Mouse (Mus musculus): ENCODE data around the gene Vwce. TPM values are rescaled to one million over a fixed set of nuclear protein-coding genes. Genes with fewer than 3 reads are reported as not detected.

Gene Vwce
- 0.19 and 0.26 TPM in 2 replicates for polyA plus RNA-seq (2014; fragmentation: Nextera tagmentation; extraction: Ambion mirVana)

- H3K4me3 ChIP-seq (ENCODE audit: low read depth, low read length), result peak within 1 kb of the TSS; percentile 35
- H3K9ac ChIP-seq (ENCODE audit: low read length), result peak within 1 kb of the TSS; percentile 60
- peaks cover 12% of the 10 kb centered on the region for H3K36me3 ChIP-seq (ENCODE audit: control insufficient read depth, insufficient read depth, low read length)
- peak within 1 kb of the TSS; percentile 84 for H3K4me2 ChIP-seq (ENCODE audit: low read length)
- H3K9me3 ChIP-seq (replicated peaks; ENCODE audit: control insufficient read depth, low read length), result no peaks in the 10 kb centered on the region
- H3K27ac ChIP-seq (ENCODE audit: low read depth, low read length), result no peak within 1 kb of the TSS
- ATAC-seq (peak; percentile 83), DNase-seq (ENCODE audit: low spot score) (peak; percentile 57)
- 2% methylated on average over 32 of the region's 32 CpGs for WGBS
- peaks cover 11% of the 10 kb centered on the region; the same call in 1 of the 2 replicates for H3K4me1 ChIP-seq (ENCODE audit: control insufficient read depth, insufficient read depth, low read length)
- H3K27me3 ChIP-seq (replicated peaks; ENCODE audit: control insufficient read depth, insufficient read depth, low read length), result no peaks in the 10 kb centered on the region
Measured at GRCm38 (mm10) chr19:10634106-10634871, at the start of gene Vwce. Gene Vwce (plus strand): TSS chr19:10634213.

GRCm38 (mm10) chr19:10585112-10585511 is 48.9 kb upstream of the Vwce start:
- H3K27me3 ChIP-seq (replicated peaks; ENCODE audit: control insufficient read depth, insufficient read depth, low read length), result no peaks in the 10 kb centered on the region
- no peak overlapping the region for H3K9ac ChIP-seq (ENCODE audit: low read length)
- no peak for DNase-seq (ENCODE audit: low spot score)
- peaks cover 9% of the 10 kb centered on the region for H3K36me3 ChIP-seq (ENCODE audit: control insufficient read depth, insufficient read depth, low read length)
- WGBS, result 92% methylated on average over 8 of the region's 8 CpGs
- H3K4me3 ChIP-seq (ENCODE audit: low read depth, low read length), result no peak overlapping the region
- H3K27ac ChIP-seq (ENCODE audit: low read depth, low read length), result no peak overlapping the region
- H3K4me2 ChIP-seq (ENCODE audit: low read length), result no peak overlapping the region
- ATAC-seq, result no peak
- no peaks in the 10 kb centered on the region for H3K4me1 ChIP-seq (ENCODE audit: control insufficient read depth, insufficient read depth, low read length)
- no peaks in the 10 kb centered on the region for H3K9me3 ChIP-seq (replicated peaks; ENCODE audit: control insufficient read depth, low read length)

- Histone ChIP-seq H3K4me2 (ENCODE audit: low read length) (no peak overlapping the region), H3K4me1 (ENCODE audit: control insufficient read depth, insufficient read depth, low read length) (no peaks in the 10 kb centered on the region), H3K9ac (ENCODE audit: low read length) (no peak overlapping the region), H3K9me3 (replicated peaks; ENCODE audit: control insufficient read depth, low read length) (no peaks in the 10 kb centered on the region), H3K4me3 (ENCODE audit: low read depth, low read length) (no peak overlapping the region), H3K36me3 (ENCODE audit: control insufficient read depth, insufficient read depth, low read length) (peaks cover 7% of the 10 kb centered on the region), H3K27ac (ENCODE audit: low read depth, low read length) (no peak overlapping the region), H3K27me3 (replicated peaks; ENCODE audit: control insufficient read depth, insufficient read depth, low read length) (no peaks in the 10 kb centered on the region)
- ATAC-seq (no peak), DNase-seq (ENCODE audit: low spot score) (no peak)
- WGBS, result 89% methylated on average over 8 of the region's 8 CpGs
Measured at GRCm38 (mm10) chr19:10587231-10587630, 46.8 kb upstream of the Vwce start.

GRCm38 (mm10) chr19:10589127-10589857 is 44.7 kb upstream of the Vwce start:
- Histone ChIP-seq H3K9me3 (replicated peaks; ENCODE audit: control insufficient read depth, low read length) (no peaks in the 10 kb centered on the region), H3K4me1 (ENCODE audit: control insufficient read depth, insufficient read depth, low read length) (no peaks in the 10 kb centered on the region), H3K4me3 (ENCODE audit: low read depth, low read length) (no peak overlapping the region), H3K36me3 (ENCODE audit: control insufficient read depth, insufficient read depth, low read length) (peaks cover 17% of the 10 kb centered on the region), H3K4me2 (ENCODE audit: low read length) (no peak overlapping the region), H3K27me3 (replicated peaks; ENCODE audit: control insufficient read depth, insufficient read depth, low read length) (no peaks in the 10 kb centered on the region), H3K27ac (ENCODE audit: low read depth, low read length) (no peak overlapping the region), H3K9ac (ENCODE audit: low read length) (no peak overlapping the region)
- no peak for DNase-seq (ENCODE audit: low spot score)
- 75% methylated on average over 5 of the region's 5 CpGs for WGBS
- no peak for ATAC-seq

- DNase-seq (ENCODE audit: low spot score) (no peak), ATAC-seq (no peak)
- Histone ChIP-seq H3K4me3 (ENCODE audit: low read depth, low read length) (no peak overlapping the region), H3K27me3 (replicated peaks; ENCODE audit: control insufficient read depth, insufficient read depth, low read length) (no peaks in the 10 kb centered on the region), H3K4me1 (ENCODE audit: control insufficient read depth, insufficient read depth, low read length) (no peaks in the 10 kb centered on the region), H3K4me2 (ENCODE audit: low read length) (no peak overlapping the region), H3K9ac (ENCODE audit: low read length) (no peak overlapping the region), H3K27ac (ENCODE audit: low read depth, low read length) (no peak overlapping the region), H3K36me3 (ENCODE audit: control insufficient read depth, insufficient read depth, low read length) (peaks cover 25% of the 10 kb centered on the region), H3K9me3 (replicated peaks; ENCODE audit: control insufficient read depth, low read length) (no peaks in the 10 kb centered on the region)
- 69% methylated on average over 3 of the region's 3 CpGs for WGBS
Measured at GRCm38 (mm10) chr19:10590301-10590700, 43.7 kb upstream of the Vwce start.

- DNase-seq (ENCODE audit: low spot score) (no peak), ATAC-seq (no peak)
- 96% methylated on average over 6 of the region's 6 CpGs for WGBS
- Histone ChIP-seq H3K36me3 (ENCODE audit: control insufficient read depth, insufficient read depth, low read length) (peaks cover 33% of the 10 kb centered on the region), H3K9me3 (replicated peaks; ENCODE audit: control insufficient read depth, low read length) (no peaks in the 10 kb centered on the region), H3K27ac (ENCODE audit: low read depth, low read length) (no peak overlapping the region), H3K4me3 (ENCODE audit: low read depth, low read length) (no peak overlapping the region), H3K4me2 (ENCODE audit: low read length) (no peak overlapping the region), H3K9ac (ENCODE audit: low read length) (no peak overlapping the region), H3K27me3 (replicated peaks; ENCODE audit: control insufficient read depth, insufficient read depth, low read length) (no peaks in the 10 kb centered on the region), H3K4me1 (ENCODE audit: control insufficient read depth, insufficient read depth, low read length) (no peaks in the 10 kb centered on the region)
Measured at GRCm38 (mm10) chr19:10591659-10592377, 42.2 kb upstream of the Vwce start.

- no peak for ATAC-seq
- H3K4me1 ChIP-seq (ENCODE audit: control insufficient read depth, insufficient read depth, low read length), result peaks cover 7% of the 10 kb centered on the region; the same call in 1 of the 2 replicates
- no peak overlapping the region for H3K4me3 ChIP-seq (ENCODE audit: low read depth, low read length)
- H3K9ac ChIP-seq (ENCODE audit: low read length), result no peak overlapping the region
- no peaks in the 10 kb centered on the region for H3K27me3 ChIP-seq (replicated peaks; ENCODE audit: control insufficient read depth, insufficient read depth, low read length)
- H3K36me3 ChIP-seq (ENCODE audit: control insufficient read depth, insufficient read depth, low read length), result peaks cover 30% of the 10 kb centered on the region
- DNase-seq (ENCODE audit: low spot score), result no peak
- 38% methylated on average over 3 of the region's 3 CpGs for WGBS
- H3K4me2 ChIP-seq (ENCODE audit: low read length), result no peak overlapping the region
- no peaks in the 10 kb centered on the region for H3K9me3 ChIP-seq (replicated peaks; ENCODE audit: control insufficient read depth, low read length)
- no peak overlapping the region for H3K27ac ChIP-seq (ENCODE audit: low read depth, low read length)
Measured at GRCm38 (mm10) chr19:10598188-10598587, 35.8 kb upstream of the Vwce start.

GRCm38 (mm10) chr19:10599648-10600047 is 34.4 kb upstream of the Vwce start:
- DNase-seq (ENCODE audit: low spot score) (no peak), ATAC-seq (no peak)
- Histone ChIP-seq H3K36me3 (ENCODE audit: control insufficient read depth, insufficient read depth, low read length) (peaks cover 18% of the 10 kb centered on the region), H3K27ac (ENCODE audit: low read depth, low read length) (no peak overlapping the region), H3K4me3 (ENCODE audit: low read depth, low read length) (no peak overlapping the region), H3K27me3 (replicated peaks; ENCODE audit: control insufficient read depth, insufficient read depth, low read length) (no peaks in the 10 kb centered on the region), H3K9me3 (replicated peaks; ENCODE audit: control insufficient read depth, low read length) (no peaks in the 10 kb centered on the region), H3K4me2 (ENCODE audit: low read length) (no peak overlapping the region), H3K9ac (ENCODE audit: low read length) (no peak overlapping the region), H3K4me1 (ENCODE audit: control insufficient read depth, insufficient read depth, low read length) (peaks cover 8% of the 10 kb centered on the region; the same call in 1 of the 2 replicates)
- 94% methylated on average over 2 of the region's 2 CpGs for WGBS

Measured in forebrain, embryonic 14.5 days (tissue).